Mouse (Mus musculus): ENCODE results near the gene Dclk3. TPM values are rescaled to one million over a fixed set of nuclear protein-coding genes. Genes with fewer than 3 reads are reported as not detected.

Gene Dclk3
- polyA plus RNA-seq, 1 experiment = not detected

DNA sequence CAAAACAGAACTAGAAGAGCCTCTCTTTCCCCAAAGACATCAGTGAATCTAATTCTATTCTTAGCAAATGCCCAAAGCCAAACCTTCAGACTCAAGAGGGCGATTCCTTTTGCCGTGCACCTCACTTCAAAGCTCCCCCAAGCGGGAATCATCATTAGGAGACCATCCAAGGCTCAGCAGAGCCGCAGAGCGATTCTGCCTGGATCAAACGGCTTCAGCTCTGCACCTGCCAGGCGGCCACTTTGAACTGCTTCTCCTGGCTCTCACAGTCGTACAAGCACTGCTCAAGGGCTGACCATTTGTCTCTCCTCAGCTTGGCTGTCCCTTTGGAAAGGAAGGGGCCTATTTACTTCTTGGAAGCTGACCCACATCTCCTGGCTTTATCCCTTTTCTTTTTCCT is 51.7 kb downstream of the Dclk3 start:
- no peaks in the 10 kb centered on the region for H3K79me2 ChIP-seq (ENCODE audit: control insufficient read depth, insufficient read depth)
- no peak for TF ChIP-seq TCF12 (IDR thresholded peaks at IDR 0.05; ENCODE audit: insufficient read depth, poor library complexity, severe bottlenecking)
- TF ChIP-seq USF1 (IDR thresholded peaks at IDR 0.05; ENCODE audit: low read depth) = no peak
- TF ChIP-seq SRF (IDR thresholded peaks at IDR 0.05; ENCODE audit: control insufficient read depth, insufficient read length, low read depth) = no peak
- no peak for TF ChIP-seq MYOD1 (IDR thresholded peaks at IDR 0.05; ENCODE audit: control insufficient read depth in 1 of 3, insufficient read length in 2 of 3, low read depth in 2 of 3)
- no peak for TF ChIP-seq MAX (IDR thresholded peaks at IDR 0.05; ENCODE audit: low read depth)

DNA sequence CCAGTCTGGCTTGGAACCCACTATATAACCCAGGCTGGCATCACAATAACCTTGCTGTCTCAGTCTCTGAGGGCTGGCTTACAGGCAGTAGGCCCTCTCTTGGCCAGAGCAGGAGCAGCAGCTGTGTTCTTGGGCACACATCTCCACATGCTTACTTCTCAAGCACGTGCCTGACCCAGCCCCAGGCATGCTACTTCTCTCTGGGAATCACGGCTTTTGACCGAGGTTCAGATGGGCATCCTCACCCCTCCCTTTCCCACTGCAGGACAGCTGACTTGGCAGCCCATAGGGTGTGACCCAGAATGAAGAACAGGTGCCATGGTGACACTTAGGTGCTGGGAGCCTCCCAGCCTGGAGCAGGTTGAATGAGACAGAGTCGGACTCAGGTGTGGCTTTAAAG is 52.4 kb downstream of the Dclk3 start:
- no peak for TF ChIP-seq CEBPB (IDR thresholded peaks at IDR 0.05; ENCODE audit: insufficient read depth, poor library complexity, severe bottlenecking)
- TF ChIP-seq MYOD1 (IDR thresholded peaks at IDR 0.05; ENCODE audit: control insufficient read depth in 1 of 3, insufficient read length in 2 of 3, low read depth in 2 of 3) = no peak
- TF ChIP-seq POLR2AphosphoS2 (IDR thresholded peaks at IDR 0.05; ENCODE audit: insufficient read length, low read depth) = no peak
- TF ChIP-seq TCF12 (IDR thresholded peaks at IDR 0.05; ENCODE audit: insufficient read depth, poor library complexity, severe bottlenecking) = no peak
- TF ChIP-seq MAX (IDR thresholded peaks at IDR 0.05; ENCODE audit: low read depth) = no peak
- TF ChIP-seq TCF3 (IDR thresholded peaks at IDR 0.05; ENCODE audit: insufficient read length, low read depth) = no peak
- Histone ChIP-seq H3K36me3 (ENCODE audit: control insufficient read depth, insufficient read depth) (no peaks in the 10 kb centered on the region), H3K4me3 (no peak overlapping the region), H3K27me3 (ENCODE audit: control insufficient read depth, insufficient read depth, insufficient read length) (peaks cover 7% of the 10 kb centered on the region), H3K79me2 (ENCODE audit: control insufficient read depth, insufficient read depth) (no peaks in the 10 kb centered on the region), H3K4me2 (ENCODE audit: low read depth) (no peak overlapping the region), H3ac (ENCODE audit: control insufficient read depth, insufficient read length) (no peak overlapping the region)

More for the DNA sequence above, 51.7 kb downstream of the Dclk3 start:
- Histone ChIP-seq H3K4me3 (no peak overlapping the region), H3K4me2 (ENCODE audit: low read depth) (no peak overlapping the region), H3K27me3 (ENCODE audit: control insufficient read depth, insufficient read depth, insufficient read length) (peaks cover 7% of the 10 kb centered on the region), H3ac (ENCODE audit: control insufficient read depth, insufficient read length) (no peak overlapping the region), H3K36me3 (ENCODE audit: control insufficient read depth, insufficient read depth) (no peaks in the 10 kb centered on the region)

DNA sequence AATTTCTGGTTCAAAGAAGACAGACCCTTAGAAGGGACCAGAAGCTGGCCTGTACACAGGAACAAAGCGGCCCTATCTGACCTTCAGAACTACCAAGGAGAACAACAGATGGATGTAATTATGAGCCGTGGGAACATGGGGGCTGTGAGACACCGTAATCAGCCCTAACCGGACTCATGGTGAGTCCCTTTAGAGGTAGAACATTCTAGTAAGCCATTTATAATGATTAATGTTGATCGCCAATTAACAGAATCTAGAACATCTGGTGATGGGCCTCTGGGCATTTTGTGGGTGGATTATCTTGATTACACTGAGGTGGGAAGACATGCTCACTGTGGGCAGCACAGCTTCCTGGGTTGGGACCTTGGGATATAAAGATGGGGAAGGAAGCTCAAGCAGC is 54.6 kb downstream of the Dclk3 start:
- no peaks in the 10 kb centered on the region for H3K27me3 ChIP-seq (ENCODE audit: control insufficient read depth, insufficient read depth, insufficient read length)
- H3ac ChIP-seq (ENCODE audit: control insufficient read depth, insufficient read length) = no peak overlapping the region
- no peak overlapping the region for H3K4me3 ChIP-seq
- TF ChIP-seq TCF12 (IDR thresholded peaks at IDR 0.05; ENCODE audit: insufficient read depth, poor library complexity, severe bottlenecking) (no peak), POLR2A (IDR thresholded peaks at IDR 0.05; ENCODE audit: insufficient read length, low read depth) (no peak), SRF (IDR thresholded peaks at IDR 0.05; ENCODE audit: control insufficient read depth, insufficient read length, low read depth) (no peak), MYOD1 (IDR thresholded peaks at IDR 0.05; ENCODE audit: control insufficient read depth in 1 of 3, insufficient read length in 2 of 3, low read depth in 2 of 3) (no peak), CEBPB (IDR thresholded peaks at IDR 0.05; ENCODE audit: insufficient read depth, poor library complexity, severe bottlenecking) (no peak), MYOG (IDR thresholded peaks at IDR 0.05; ENCODE audit: control insufficient read depth in 1 of 3, insufficient read depth in 1 of 3, insufficient read length in 2 of 3, low read depth in 2 of 3) (no peak), TCF3 (IDR thresholded peaks at IDR 0.05; ENCODE audit: insufficient read length, low read depth) (no peak), MAX (IDR thresholded peaks at IDR 0.05; ENCODE audit: low read depth) (no peak)
- H3K4me2 ChIP-seq (ENCODE audit: low read depth) = no peak overlapping the region
- no peaks in the 10 kb centered on the region for H3K79me2 ChIP-seq (ENCODE audit: control insufficient read depth, insufficient read depth)
- H3K36me3 ChIP-seq (ENCODE audit: control insufficient read depth, insufficient read depth) = no peaks in the 10 kb centered on the region

DNA sequence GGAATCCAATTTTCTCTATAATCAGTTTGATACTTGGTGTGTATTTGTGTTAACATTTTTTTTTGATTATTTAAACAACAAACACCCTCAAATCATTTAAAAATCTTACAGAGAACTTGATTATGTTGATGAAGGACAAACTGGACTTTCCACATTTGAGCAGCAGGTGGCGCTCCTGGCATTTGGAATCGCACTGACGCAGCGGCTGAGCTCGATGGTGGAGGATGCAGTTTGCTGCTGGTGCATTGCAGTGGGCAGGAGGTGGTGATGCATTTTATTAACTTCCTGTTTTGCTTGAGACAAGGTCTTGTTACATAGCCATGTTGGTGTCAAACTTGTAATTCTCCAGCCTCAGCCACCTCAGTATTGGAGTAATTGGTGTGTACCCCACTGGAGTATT is 56.7 kb downstream of the Dclk3 start:
- no peak overlapping the region for H3K4me2 ChIP-seq (ENCODE audit: low read depth)
- H3K36me3 ChIP-seq (ENCODE audit: control insufficient read depth, insufficient read depth) = no peaks in the 10 kb centered on the region
- H3K79me2 ChIP-seq (ENCODE audit: control insufficient read depth, insufficient read depth) = no peaks in the 10 kb centered on the region
- H3K27me3 ChIP-seq (ENCODE audit: control insufficient read depth, insufficient read depth, insufficient read length) = peaks cover 7% of the 10 kb centered on the region
- H3ac ChIP-seq (ENCODE audit: control insufficient read depth, insufficient read length) = no peak overlapping the region
- TF ChIP-seq REST (IDR thresholded peaks at IDR 0.05; ENCODE audit: insufficient read depth, insufficient read length) (no peak), MYOG (IDR thresholded peaks at IDR 0.05; ENCODE audit: control insufficient read depth in 1 of 3, insufficient read depth in 1 of 3, insufficient read length in 2 of 3, low read depth in 2 of 3) (no peak), USF1 (IDR thresholded peaks at IDR 0.05; ENCODE audit: low read depth) (no peak), MAX (IDR thresholded peaks at IDR 0.05; ENCODE audit: low read depth) (no peak), POLR2AphosphoS2 (IDR thresholded peaks at IDR 0.05; ENCODE audit: insufficient read length, low read depth) (no peak), SRF (IDR thresholded peaks at IDR 0.05; ENCODE audit: control insufficient read depth, insufficient read length, low read depth) (no peak), TCF3 (IDR thresholded peaks at IDR 0.05; ENCODE audit: insufficient read length, low read depth) (no peak), TCF12 (IDR thresholded peaks at IDR 0.05; ENCODE audit: insufficient read depth, poor library complexity, severe bottlenecking) (no peak), MYOD1 (IDR thresholded peaks at IDR 0.05; ENCODE audit: control insufficient read depth in 1 of 3, insufficient read length in 2 of 3, low read depth in 2 of 3) (no peak), E2F4 (IDR thresholded peaks at IDR 0.05; ENCODE audit: insufficient read depth) (no peak), CEBPB (IDR thresholded peaks at IDR 0.05; ENCODE audit: insufficient read depth, poor library complexity, severe bottlenecking) (no peak), POLR2A (IDR thresholded peaks at IDR 0.05; ENCODE audit: insufficient read length, low read depth) (no peak)
- H3K4me3 ChIP-seq = no peak overlapping the region

DNA sequence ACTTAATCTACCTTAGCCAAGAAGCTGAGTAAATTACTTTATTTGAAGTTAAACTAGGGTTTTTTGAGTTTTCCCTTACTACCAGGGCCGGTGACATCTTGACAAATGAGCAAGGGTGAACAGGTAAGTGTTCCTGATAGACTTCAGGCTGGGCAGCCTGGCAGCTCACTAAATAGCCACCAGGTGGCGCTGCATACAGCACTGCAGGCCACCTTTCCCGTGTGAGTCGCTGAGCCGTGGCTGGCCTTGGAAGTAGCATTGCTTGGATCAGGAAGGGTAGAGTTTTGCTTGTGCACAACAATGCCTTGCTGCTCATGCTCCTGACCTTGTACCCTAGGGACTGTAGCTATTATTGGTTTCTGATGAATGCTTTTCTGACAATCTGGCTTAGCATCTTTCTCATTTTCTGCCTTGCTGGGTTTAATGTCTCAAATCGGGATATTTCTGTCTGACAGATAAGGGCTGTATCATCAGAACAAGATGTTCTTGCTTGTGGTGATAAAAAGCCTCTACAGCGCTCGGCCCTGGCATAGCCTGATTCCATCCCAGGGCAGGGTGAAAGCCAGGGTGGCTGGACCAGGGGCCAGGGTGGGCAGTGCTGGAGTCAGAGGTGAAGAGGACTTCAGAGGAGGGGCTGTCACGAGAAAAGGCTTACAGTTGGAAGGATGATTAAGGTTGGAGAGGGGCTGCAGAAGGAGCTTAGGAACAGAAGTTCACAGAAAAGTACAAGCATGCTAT is 58.4 kb downstream of the Dclk3 start:
- Histone ChIP-seq H3ac (ENCODE audit: control insufficient read depth, insufficient read length) (no peak overlapping the region), H3K4me3 (no peak overlapping the region), H3K36me3 (ENCODE audit: control insufficient read depth, insufficient read depth) (no peaks in the 10 kb centered on the region), H3K4me2 (ENCODE audit: low read depth) (no peak overlapping the region), H3K27me3 (ENCODE audit: control insufficient read depth, insufficient read depth, insufficient read length) (peaks cover 7% of the 10 kb centered on the region), H3K79me2 (ENCODE audit: control insufficient read depth, insufficient read depth) (no peaks in the 10 kb centered on the region)
- no peak for TF ChIP-seq TCF3 (IDR thresholded peaks at IDR 0.05; ENCODE audit: insufficient read length, low read depth)
- no peak for TF ChIP-seq MAX (IDR thresholded peaks at IDR 0.05; ENCODE audit: low read depth)
- no peak for TF ChIP-seq SRF (IDR thresholded peaks at IDR 0.05; ENCODE audit: control insufficient read depth, insufficient read length, low read depth)
- no peak for TF ChIP-seq TCF12 (IDR thresholded peaks at IDR 0.05; ENCODE audit: insufficient read depth, poor library complexity, severe bottlenecking)
- TF ChIP-seq REST (IDR thresholded peaks at IDR 0.05; ENCODE audit: insufficient read depth, insufficient read length) = no peak
- no peak for TF ChIP-seq POLR2AphosphoS2 (IDR thresholded peaks at IDR 0.05; ENCODE audit: insufficient read length, low read depth)
